Mouse (Mus musculus): Measurements from ENCODE around the gene Rhebl1.
A peak's percentile ranks its signal among the peaks of the same experiment; 100 is the strongest.

Rhebl1 gene

DNA sequence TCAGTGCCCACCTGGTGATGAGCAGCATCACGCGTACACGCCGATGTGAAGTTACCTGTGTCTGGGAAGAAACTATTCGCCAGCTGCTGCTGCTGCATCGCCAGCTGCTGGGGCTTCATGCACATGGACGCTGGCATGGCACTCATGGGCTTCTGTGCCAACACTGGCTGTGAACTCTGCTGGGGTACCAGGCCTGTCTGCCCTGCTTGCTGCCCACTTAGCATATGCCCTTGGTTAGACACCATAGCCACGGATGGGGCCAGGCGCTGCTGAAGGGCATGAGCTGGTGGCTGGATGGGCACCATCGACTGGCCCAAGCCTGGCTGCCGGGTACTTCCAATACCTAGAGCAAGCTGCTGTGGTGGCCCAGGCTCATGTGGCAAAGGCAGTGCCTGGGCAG lies 45.2 kb downstream of the Rhebl1 start:
- no peak for DNase-seq

DNA sequence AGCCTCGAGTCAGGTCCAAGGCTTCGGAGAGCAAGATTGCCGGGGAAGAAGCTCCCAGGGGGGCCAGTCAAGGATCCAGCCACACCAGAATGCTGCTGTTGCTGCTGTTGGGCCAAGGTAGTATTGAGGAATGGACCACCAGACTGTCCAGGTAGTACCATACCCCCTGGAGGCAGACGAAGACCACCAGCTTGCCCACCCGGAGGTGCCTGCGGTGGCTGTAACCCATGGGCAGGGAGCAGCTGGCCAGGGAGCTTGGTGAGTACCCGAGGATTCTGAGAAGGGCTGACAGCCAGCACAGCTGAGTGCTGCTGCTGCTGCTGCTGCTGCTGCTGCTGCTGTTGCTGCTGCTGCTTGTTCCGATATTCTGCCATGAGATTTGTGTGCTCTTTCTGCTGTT lies 48.2 kb downstream of the Rhebl1 start:
- DNase-seq, result no peak

DNA sequence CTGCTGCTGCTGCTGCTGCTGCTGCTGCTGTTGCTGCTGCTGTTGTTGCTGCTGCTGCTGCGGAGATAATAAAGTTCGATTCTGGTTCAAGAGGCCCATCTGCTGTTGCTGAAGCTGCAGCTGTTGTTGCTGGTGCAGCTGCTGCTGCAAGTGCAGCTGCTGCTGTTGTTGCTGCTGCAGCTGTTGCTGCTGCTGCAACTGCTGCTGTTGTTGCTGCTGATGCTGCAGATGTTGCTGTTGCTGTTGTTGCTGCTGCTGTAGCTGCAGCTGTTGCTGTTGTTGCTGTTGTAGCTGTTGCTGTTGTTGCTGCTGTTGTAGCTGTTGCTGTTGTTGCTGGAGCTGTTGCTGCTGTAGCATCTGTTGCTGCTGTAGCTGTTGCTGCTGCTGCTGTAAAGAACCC lies 49.2 kb downstream of the Rhebl1 start:
- DNase-seq, result no peak

DNA sequence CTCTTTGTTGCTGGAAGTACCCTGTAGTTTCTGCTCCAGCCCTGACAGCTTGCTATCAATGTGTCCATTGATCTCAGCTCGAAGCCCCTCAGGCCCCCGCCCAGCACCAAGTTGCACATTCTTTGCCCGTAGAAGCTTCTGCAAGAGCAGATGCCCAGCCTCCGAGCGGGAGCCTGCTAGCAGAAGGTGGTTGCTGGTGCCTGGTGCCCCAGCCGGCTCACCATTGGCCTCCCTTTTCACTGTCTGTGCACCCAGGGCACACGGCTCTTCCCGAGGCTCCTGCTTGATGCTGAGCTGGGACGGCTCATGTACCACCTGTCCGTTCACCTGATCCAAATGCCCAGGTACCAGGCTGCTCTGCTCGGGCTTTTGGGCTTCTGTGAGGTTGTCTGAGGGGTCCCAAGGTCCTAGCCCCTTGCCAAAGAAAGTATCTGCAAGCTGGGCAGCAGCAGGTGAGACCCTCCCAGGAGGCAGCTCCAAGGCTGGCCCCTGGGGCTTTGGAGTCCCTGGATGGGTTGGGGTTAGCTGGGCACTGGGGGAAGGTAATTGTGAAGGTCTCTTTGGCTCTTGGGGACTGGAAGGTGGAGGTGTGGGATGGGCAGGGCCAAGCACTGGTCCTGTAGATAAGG lies 50.6 kb downstream of the Rhebl1 start:
- DNase-seq, result no peak

DNA sequence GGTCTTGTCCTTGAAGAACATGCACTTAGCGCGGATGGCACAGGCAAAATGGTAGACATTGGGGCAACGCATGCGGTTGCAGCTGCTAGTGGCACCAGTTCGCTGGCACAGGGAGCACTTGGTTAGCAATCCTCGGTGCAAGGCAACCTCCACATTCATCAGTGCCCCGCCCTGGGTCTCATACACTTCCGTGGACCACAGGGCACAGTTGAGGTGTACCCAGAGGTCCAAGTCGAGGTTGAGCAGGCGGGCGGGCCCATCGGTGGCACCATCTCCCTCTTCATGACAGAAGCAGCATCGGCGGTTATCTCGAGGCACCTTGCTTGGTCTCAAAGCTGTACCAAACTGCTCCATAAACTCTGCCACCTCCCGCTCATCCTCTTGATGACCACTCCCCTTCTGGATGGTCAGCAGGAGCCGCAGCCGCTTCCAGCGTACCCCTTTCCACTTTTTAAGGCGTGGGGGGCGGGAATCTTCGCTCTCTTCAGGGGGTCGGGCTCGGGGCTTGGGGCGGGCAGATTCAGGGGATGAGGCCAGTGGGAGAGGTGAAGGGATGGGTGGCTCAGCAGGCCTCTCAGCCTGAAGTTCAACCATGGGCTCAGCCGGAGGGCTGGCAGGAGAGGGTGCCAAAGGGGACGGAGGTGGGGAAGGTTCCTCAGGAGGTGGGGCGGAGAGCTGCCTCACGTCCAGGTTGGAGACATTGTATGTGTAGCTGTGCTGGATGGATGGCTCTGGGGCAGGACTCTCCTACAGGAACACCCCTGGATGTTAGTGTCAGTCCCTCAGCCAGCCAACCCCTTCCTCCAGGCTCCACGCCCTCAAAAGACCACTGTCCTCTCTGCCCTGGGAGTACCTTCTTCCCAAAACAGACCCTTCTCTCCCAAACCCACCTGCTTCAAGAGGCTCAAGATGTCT lies 54.4 kb downstream of the Rhebl1 start:
- DNase-seq, result no peak

DNA sequence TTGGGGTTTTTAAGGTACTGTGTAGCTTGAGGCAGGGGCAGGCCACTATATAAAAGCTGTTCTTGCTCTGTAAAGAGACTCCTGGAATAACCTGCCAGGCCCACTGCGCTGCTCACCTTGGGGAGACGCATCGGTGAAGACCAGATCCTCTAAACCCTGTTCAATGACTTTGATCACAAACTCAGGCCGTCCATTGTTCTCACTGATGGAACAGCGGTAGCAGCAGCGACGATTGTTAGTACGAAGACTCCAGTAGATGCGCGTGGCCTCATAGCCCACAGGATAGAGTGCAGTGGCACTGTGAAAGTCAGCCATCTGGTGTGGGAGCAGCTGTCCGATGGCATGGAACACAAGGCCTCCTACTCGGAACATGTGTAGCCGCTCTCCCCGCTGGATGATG lies 55.2 kb downstream of the Rhebl1 start:
- DNase-seq, result no peak

DNA sequence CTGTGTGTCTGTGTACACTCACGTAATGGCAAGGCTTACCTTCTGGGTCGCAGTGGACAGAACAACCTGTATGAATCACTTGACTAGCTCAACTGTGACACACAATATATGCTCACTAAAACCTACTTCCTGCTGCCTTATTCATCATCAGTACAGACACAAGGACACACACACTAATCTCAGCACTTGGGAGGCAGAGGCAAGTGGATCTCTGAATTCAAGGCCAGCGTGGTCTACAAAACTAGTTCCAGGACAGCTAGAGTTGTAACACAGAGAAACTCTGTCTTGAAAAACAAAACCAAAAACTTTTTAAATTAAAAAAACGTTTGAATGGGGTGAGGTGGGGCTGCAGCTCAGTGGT lies 56.6 kb downstream of the Rhebl1 start:
- no peak for DNase-seq

DNA sequence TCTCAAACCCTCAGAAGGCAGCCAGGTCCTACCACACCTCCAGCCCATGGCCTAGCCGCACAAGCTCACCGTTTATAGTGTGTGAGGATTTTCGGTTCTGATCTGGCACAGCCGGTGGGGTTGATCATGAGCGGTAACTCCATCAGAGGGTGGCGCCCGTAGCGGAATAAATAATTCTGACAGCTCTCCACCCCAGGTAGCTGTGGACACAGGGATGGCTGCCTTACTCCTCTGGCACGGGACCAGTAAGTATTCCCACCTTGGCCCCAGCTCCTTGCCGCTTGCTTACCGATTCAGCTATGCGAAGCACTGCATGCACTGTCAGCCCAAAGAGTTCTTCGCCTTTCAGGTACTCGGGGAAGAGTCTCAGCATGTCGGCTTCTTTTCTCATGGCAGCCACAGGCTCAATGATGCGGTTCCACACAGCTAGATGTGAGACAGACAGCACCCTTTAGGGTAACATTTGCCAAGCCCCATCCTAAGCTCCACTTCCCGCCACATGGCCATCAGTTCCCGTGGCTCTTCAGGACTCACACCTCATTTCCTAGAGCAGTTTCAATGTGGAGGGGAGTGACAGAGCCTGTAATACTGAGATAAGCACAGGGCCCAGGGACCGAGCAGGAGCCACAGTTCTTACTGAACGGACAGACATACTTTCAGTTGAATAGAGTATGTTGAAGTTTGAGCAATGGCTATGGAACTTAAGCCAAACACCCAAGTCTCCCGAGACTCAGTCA lies 57.2 kb downstream of the Rhebl1 start:
- DNase-seq, result no peak

DNA sequence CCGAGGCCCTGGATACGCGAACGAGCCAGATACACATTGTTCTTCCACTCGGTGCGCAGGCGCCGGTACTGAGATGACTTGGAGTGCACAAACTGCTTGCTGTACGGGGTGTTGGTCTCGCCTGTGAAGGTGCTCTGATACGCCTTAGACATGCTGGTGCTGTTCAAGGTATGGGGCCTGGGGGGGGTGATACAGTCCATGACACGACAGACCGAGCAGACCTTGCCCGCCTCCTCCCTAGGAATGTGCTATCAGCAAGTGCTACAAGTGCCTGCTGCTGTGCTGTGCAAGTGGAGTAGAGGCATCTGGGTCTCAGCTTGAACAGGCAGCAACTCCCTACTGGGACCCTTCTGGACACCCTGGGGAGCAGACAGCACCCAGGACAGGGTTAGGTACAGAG lies 59.0 kb downstream of the Rhebl1 start:
- DNase-seq, result no peak

DNA sequence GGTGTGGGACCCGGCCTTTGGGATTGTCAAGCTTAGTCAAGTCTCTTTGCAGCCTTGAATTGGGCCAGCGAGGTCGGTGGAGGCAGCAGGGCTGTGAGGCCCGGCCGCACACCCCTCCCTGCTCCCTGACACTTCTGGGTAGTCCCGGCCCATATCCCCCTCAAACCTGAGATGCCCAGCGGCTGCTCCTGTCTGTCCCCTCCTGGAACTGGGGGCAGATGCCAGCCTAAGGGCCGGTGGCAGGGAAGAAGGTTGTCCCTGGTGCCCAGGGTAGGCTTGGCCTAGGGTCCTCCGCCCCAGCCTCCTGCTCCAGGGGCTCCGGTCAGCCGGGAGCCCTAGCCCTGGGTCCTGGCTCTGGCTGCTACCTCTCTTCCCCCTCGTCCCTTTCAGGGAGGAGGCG lies 60.3 kb downstream of the Rhebl1 start:
- DNase-seq, result no peak

DNA sequence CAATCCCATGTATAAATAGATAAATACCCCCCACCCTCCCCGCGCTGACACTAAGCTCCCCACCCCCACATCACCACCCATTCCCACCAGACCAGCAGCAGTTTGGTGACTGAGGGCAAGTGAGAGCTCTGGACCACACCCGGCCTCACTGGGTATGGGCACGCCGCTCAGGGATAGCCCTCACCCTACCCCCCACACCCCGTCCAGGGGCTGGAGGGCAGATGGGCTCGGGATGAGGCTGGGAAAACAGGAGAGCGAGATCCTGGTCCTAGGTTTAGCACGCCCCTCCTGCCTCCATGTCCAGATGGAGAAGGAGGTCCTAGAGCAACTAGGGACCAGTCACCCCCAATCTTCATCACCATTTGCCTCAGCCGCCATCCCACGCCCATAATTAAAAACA lies 61.1 kb downstream of the Rhebl1 start:
- DNase-seq, result no peak

DNA sequence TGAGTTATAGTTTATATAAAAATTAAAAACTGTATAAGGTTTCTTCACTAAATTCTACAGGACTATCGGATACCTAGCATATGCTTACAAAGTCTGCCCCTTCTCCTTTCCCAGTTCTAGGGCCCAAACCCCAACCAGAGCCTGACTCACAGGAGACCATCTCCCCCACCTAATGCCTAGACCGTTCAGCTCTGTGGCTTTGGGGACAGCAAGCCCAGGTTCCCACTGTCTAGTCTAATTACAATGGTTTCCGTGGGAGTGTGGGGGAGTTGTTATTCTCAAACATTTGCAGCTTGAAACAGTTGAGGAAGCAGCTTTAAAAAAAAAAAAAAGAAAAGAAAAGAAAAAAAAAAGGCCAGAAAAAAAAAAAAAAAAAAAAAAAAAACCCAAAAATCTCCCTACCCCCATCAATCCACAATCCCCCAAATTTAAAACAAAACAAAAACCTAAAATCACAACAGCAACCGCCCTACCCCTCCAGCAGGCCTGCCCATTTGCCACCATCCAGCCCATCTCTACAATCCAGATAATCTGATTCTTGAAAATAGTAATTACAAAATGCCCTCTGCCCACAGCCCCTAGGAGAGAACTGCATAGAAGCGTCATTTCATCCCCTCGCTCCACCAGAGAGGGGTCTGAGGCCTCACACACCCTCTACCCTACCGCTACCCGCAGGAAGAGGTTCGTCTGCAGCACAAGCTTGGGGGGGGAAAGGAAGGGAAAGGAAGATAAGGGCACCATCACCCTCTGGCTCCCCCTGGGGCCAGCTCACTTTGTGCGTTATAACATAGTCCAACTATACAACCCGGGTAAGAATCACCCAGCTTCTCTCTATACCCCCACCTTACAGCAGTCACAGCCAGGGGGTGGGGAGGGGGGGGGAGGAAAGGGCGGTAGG lies 61.9 kb downstream of the Rhebl1 start:
- DNase-seq, result peak; percentile 19

DNA sequence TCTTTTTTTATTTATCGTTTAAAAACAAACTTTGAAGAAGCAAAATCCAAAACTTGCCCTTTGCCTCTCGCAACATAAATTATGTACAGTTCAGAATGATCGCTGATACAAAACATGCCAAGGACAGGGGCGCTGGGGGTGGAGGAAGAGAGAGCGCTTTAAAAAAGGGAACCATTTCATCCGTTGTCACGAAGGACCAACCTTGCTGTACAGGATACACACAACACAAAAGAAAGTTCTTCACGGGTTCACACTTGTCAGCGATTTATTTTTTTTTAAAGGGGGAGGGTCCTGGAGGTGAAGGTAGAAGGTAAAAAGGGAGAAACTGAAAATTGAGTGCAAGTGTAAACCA lies 62.7 kb downstream of the Rhebl1 start:
- no peak for DNase-seq

DNA sequence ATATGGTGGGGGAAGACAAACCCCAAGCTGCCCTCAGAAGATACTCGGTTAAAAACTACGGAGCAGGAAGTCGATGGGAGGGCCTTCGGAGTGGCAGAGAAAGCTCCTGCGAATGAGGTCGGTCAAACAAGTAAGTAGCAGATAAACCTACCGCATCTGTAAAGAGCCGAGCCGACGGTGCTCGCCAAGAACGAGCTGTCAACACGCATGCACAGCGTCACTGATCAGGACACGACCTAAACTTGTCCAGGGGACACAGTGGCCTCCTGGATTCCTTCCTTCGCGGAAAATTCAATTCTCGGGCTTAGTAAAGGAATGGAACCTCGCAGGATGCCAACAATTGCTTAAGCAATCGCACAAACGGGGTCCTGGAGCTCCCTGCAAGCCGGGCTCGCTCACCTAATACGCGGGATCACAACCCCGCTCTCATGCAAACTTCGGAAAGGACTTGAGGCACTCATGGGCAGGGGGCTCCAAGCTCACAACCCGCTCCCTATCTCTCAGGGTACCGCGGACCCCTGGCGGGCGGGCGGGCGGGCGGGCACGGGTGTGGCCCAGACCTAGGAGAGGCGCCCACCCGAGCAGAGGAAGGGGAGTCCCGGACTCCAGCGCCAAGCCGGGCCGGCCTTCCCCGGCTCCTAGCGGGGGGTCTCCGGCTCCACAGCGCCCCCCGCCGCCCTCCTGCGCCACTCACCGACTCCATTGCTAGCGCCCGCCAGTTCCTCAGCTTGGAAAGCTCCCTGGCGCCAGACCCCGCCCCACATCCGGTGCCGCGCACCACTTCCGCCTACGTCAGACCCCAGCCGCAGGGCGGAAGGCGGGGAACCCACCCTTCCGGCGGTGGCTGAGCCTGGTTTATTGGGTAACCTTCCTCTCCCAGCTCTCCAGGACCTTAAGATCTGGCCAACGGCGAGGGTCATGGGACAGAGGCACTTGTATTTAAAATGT lies 63.3 kb downstream of the Rhebl1 start, which contains the start of gene Prkag1:
Gene Prkag1 (minus strand): TSS at position 786 of the 948 bp plus-strand sequence.
- DNase-seq, result peak; percentile 98

Data from embryo, embryonic 11 days (tissue).